Mouse (Mus musculus) thymus, adult 2 months (tissue): ENCODE results near the gene Ccne1.

Source experiments
- CTCF ChIP-seq: fragments of 200-500 bp; IDR thresholded peaks from 2 replicates; pipeline ENCODE4 v1.5.1; 2012; ENCODE audit warnings: mild to moderate bottlenecking, control low read depth, low read length, moderate library complexity, borderline replicate concordance; ENCODE audit not compliant: control insufficient read depth, poor library complexity, insufficient read depth; ENCODE audit errors: extremely low read depth
- POLR2A ChIP-seq: fragments of 200-500 bp; IDR thresholded peaks from 2 replicates; pipeline ENCODE4 v1.6.1; 2012; ENCODE audit warnings: mild to moderate bottlenecking, low read length, control low read depth, moderate library complexity; ENCODE audit not compliant: control insufficient read depth, poor library complexity, insufficient read depth; ENCODE audit errors: extremely low read depth

DNA sequence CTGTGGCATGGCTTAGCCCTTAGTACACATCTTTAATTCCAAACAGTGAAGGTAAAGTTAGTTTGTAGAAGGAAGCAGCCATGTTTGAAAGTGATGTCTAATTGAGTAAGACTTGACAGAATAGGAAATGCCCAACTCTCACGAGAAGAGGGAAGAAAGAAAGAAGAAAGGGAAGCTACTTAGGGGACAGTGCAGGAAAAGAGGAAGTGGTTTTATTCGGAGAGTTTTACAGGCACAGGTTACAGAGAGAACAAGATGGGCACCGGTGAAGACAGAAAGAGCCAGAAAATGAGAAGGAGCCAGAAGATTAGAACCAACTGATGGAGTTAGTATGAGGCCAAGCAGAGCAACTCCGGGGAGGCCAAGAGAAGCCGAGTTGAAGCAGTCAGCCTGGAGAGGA, 48.5 kb upstream of the Ccne1 start:
- no peak for TF ChIP-seq CTCF
- TF ChIP-seq POLR2A: no peak
